ENCODE assay signal across 9 mouse cellular contexts in the genomic region with DNA sequence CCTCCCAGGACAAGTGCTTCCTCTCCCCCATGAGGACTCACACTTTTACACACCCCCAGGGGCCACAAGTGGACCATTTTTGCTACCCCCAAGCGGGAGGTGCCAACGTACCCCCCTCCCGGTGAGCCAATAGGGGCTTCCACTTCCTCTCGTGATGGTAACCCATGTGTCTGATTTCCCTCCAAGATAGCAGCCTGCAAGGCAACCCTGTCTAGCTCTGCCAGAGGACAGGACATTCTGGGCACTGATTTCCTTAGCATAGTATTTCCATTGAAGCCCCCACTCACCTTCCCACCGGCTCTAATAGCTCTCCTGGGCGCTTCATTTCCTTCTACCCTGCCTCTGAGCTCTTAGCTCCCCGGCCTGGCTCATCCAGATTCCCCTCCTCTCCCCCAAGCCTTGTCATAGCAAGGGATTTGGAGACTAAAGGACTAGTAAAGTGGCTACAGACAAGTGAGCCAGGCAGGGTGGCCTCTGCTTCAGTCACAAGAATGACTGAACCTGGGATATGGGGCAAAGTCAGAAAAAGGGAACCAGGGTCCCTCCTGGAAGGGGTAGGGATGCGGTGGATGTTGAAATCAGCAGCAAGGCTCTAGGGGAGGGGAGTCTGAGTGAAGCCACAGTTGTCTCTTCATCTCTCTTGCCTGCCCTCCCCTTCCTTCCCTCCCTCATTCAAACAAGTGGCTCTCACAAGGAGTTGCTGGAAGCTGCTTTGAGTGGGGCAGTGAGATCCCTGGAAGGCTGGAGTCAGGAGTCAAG. TPM values are rescaled to one million over a fixed set of nuclear protein-coding genes. Genes with fewer than 3 reads are reported as not detected.
DNase-seq lines count a peak whose midpoint lies in the region; ATAC-seq and TF ChIP-seq lines count a peak whose summit lies in the region.
"Had no signal": no experiment of that assay in that cellular context is flagged by ENCODE, and none has a peak within 500 bp of the region (broad histone marks: within the 10 kb centered on the region; RNA-seq: fewer than 3 reads in every experiment).

No protein-coding gene starts in this region.

- no peak overlapping the region for H3K9ac ChIP-seq in stomach, embryonic 14.5 days (replicated peaks; ENCODE audit: low read depth, low read length)
- H3K9ac ChIP-seq in stomach, postnatal 0 days (ENCODE audit: low read length): no peak overlapping the region
- peak overlapping the region; percentile 78 for H3K9ac ChIP-seq in hindbrain, embryonic 13.5 days

- H3K27ac ChIP-seq in stomach, embryonic 14.5 days (ENCODE audit: low read length): no peak overlapping the region
- H3K27ac ChIP-seq in stomach, postnatal 0 days (replicated peaks): no peak overlapping the region
- H3K27ac ChIP-seq in hindbrain, embryonic 13.5 days: peak overlapping the region; percentile 93
- H3K27ac ChIP-seq in cerebellum, adult 2 months (ENCODE audit: insufficient read depth, low read length): no peak overlapping the region

- 15% methylated on average over 8 of the region's 8 CpGs for WGBS in stomach, embryonic 14.5 days
- 25% methylated on average over 8 of the region's 8 CpGs for WGBS in stomach, postnatal 0 days
- 3% methylated on average over 8 of the region's 8 CpGs for WGBS in hindbrain, embryonic 13.5 days
- 54% methylated on average over 8 of the region's 8 CpGs for WGBS in cerebellum, adult 2 months

- no peak for TF ChIP-seq EP300 in stomach, postnatal 0 days (optimal IDR thresholded peaks at IDR 0.05)

- no peak overlapping the region for H3K4me3 ChIP-seq in stomach, embryonic 14.5 days (ENCODE audit: low read depth, low read length)
- no peak overlapping the region; the same call in 1 of the 2 replicates for H3K4me3 ChIP-seq in stomach, postnatal 0 days (ENCODE audit: low read depth, low read length)
- peak overlapping the region; percentile 41 for H3K4me3 ChIP-seq in hindbrain, embryonic 13.5 days
- peak overlapping the region; percentile 87 for H3K4me3 ChIP-seq in megakaryocyte, embryonic 14.5 days (replicated peaks)
- no peak overlapping the region for H3K4me3 ChIP-seq in cerebellum, adult 2 months (replicated peaks; ENCODE audit: insufficient read depth, low read depth, low read length)

- H3K36me3 ChIP-seq in stomach, embryonic 14.5 days (ENCODE audit: control insufficient read depth, insufficient read depth, low read length): no peaks in the 10 kb centered on the region
- H3K36me3 ChIP-seq in stomach, postnatal 0 days (ENCODE audit: control insufficient read depth, insufficient read depth, low read length): no peaks in the 10 kb centered on the region
- H3K36me3 ChIP-seq in hindbrain, embryonic 13.5 days: no peaks in the 10 kb centered on the region
- H3K36me3 ChIP-seq in megakaryocyte, embryonic 14.5 days (replicated peaks; ENCODE audit: low read length): no peaks in the 10 kb centered on the region

- peaks cover 33% of the 10 kb centered on the region for H3K27me3 ChIP-seq in stomach, embryonic 14.5 days (ENCODE audit: control insufficient read depth, insufficient read depth, low read length)
- peaks cover 7% of the 10 kb centered on the region; the same call in 1 of the 2 replicates for H3K27me3 ChIP-seq in stomach, postnatal 0 days (ENCODE audit: control insufficient read depth, insufficient read depth, low read length)
- peaks cover 62% of the 10 kb centered on the region for H3K27me3 ChIP-seq in hindbrain, embryonic 13.5 days
- H3K27me3 ChIP-seq in megakaryocyte, embryonic 14.5 days (replicated peaks): peaks cover 92% of the 10 kb centered on the region
- H3K27me3 ChIP-seq in cerebellum, adult 2 months (ENCODE audit: control insufficient read depth, insufficient read depth, low read length): no peaks in the 10 kb centered on the region; the same call in 1 of the 2 replicates

- ATAC-seq in stomach, embryonic 14.5 days (ENCODE audit: insufficient number of reproducible peaks, insufficient read depth, low FRiP score, low read depth): no peak
- no peak for ATAC-seq in stomach, postnatal 0 days (ENCODE audit: low FRiP score, low TSS enrichment)
- ATAC-seq in hindbrain, embryonic 13.5 days (ENCODE audit: low FRiP score): no peak
- ATAC-seq in inflammation-experienced regulatory T-cells, adult 6 months: no peak

- DNase-seq in stomach, postnatal 0 days (ENCODE audit: low spot score): no peak
- no peak for DNase-seq in adrenal gland, adult 8-10 months
- DNase-seq in cerebellum, adult 2 months: no peak
- DNase-seq: cerebellum, adult 8-10 months; lung, postnatal 36 days had no signal

- H3K4me2 ChIP-seq in stomach, embryonic 14.5 days (replicated peaks; ENCODE audit: low read depth, low read length): peak overlapping the region; percentile 46; the same call in 1 of the 2 replicates
- H3K4me2 ChIP-seq in stomach, postnatal 0 days (replicated peaks; ENCODE audit: low read depth): no peak overlapping the region
- H3K4me2 ChIP-seq in hindbrain, embryonic 13.5 days: peak overlapping the region; percentile 71

- no peak for TF ChIP-seq CTCF in stomach, postnatal 0 days (IDR thresholded peaks at IDR 0.05; ENCODE audit: low read depth)
- TF ChIP-seq CTCF in cerebellum, adult 2 months (IDR thresholded peaks at IDR 0.05; ENCODE audit: borderline replicate concordance, insufficient read depth, low read depth, low read length): no peak

- peaks cover 47% of the 10 kb centered on the region for H3K4me1 ChIP-seq in stomach, embryonic 14.5 days (ENCODE audit: control insufficient read depth, insufficient read depth, low read length)
- H3K4me1 ChIP-seq in stomach, postnatal 0 days (replicated peaks; ENCODE audit: control insufficient read depth, insufficient read depth): 0 out of 2 replicates have a peak, but pooled peaks cover 7% of the 10 kb centered on the region
- H3K4me1 ChIP-seq in hindbrain, embryonic 13.5 days (replicated peaks): peaks cover 99% of the 10 kb centered on the region
- peaks cover 87% of the 10 kb centered on the region for H3K4me1 ChIP-seq in megakaryocyte, embryonic 14.5 days
- peaks cover 22% of the 10 kb centered on the region for H3K4me1 ChIP-seq in cerebellum, adult 2 months (ENCODE audit: control insufficient read depth, insufficient read depth, low read length)

- no peaks in the 10 kb centered on the region for H3K9me3 ChIP-seq in stomach, embryonic 14.5 days (ENCODE audit: control insufficient read depth, low read depth, low read length)
- H3K9me3 ChIP-seq in stomach, postnatal 0 days (ENCODE audit: control insufficient read depth, low read length): no peaks in the 10 kb centered on the region
- no peaks in the 10 kb centered on the region for H3K9me3 ChIP-seq in hindbrain, embryonic 13.5 days
- H3K9me3 ChIP-seq in megakaryocyte, embryonic 14.5 days: no peaks in the 10 kb centered on the region

- no peak for TF ChIP-seq POLR2A in cerebellum, adult 2 months (IDR thresholded peaks at IDR 0.05; ENCODE audit: borderline replicate concordance, insufficient read depth, low read length)

RNA-seq across cellular contexts. Expression of gene Asic4, which starts 0.7 kb away (rescaled TPM):
- 0.16 and 0.25 TPM in 2 replicates for polyA plus RNA-seq in stomach, embryonic 14.5 days (2014; fragmentation: Nextera tagmentation; extraction: Ambion mirVana)
- 0.55 and 0.63 TPM in 2 replicates for polyA plus RNA-seq in stomach, postnatal 0 days (2015; fragmentation: Nextera tagmentation; extraction: Ambion mirVana)
- 25.9 and 29.3 TPM in 2 replicates for polyA plus RNA-seq in hindbrain, embryonic 13.5 days (2015; fragmentation: Nextera tagmentation; extraction: Ambion mirVana)
- polyA plus RNA-seq in megakaryocyte, embryonic 14.5 days (2012; ENCODE audit: insufficient read depth, low replicate concordance): 0.13 TPM in 1 of 2 replicates, not detected in the other
- not detected for polyA plus RNA-seq in inflammation-experienced regulatory T-cells, adult 6 months (2017; shearing (Covaris generic))
- total RNA-seq in adrenal gland, adult 8-10 months (2022): 10 to 100 TPM in 2 of 4 experiments, 1 to 10 TPM in 2; 4.9 to 11.1 (median 8.4) TPM
- polyA plus RNA-seq in cerebellum, adult 2 months (2012; rRNA removed): 2.1 and 2.8 TPM in 2 replicates

RNA-seq across cellular contexts. Expression of gene Gmppa, which starts 13.8 kb away (rescaled TPM):
- 75.2 and 84.5 TPM in 2 replicates for polyA plus RNA-seq in stomach, embryonic 14.5 days (2014; fragmentation: Nextera tagmentation; extraction: Ambion mirVana)
- 85.2 and 98.6 TPM in 2 replicates for polyA plus RNA-seq in stomach, postnatal 0 days (2015; fragmentation: Nextera tagmentation; extraction: Ambion mirVana)
- polyA plus RNA-seq in hindbrain, embryonic 13.5 days (2015; fragmentation: Nextera tagmentation; extraction: Ambion mirVana): 84.0 and 84.4 TPM in 2 replicates
- 234 and 693 TPM in 2 replicates for polyA plus RNA-seq in megakaryocyte, embryonic 14.5 days (2012; ENCODE audit: insufficient read depth, low replicate concordance)
- polyA plus RNA-seq in inflammation-experienced regulatory T-cells, adult 6 months (2017; shearing (Covaris generic)): 10 to 100 TPM; 44.2 to 67.2 (median 62.7) TPM
- 100 to 1,000 TPM in 1 of 4 experiments, 10 to 100 TPM in 3; 56.5 to 103 (median 92.0) TPM for total RNA-seq in adrenal gland, adult 8-10 months (2022)
- polyA plus RNA-seq in cerebellum, adult 2 months (2012; rRNA removed): 155 and 187 TPM in 2 replicates

RNA-seq across cellular contexts. Expression of gene Chpf, which starts 29.6 kb away (rescaled TPM):
- 38.4 and 41.0 TPM in 2 replicates for polyA plus RNA-seq in stomach, embryonic 14.5 days (2014; fragmentation: Nextera tagmentation; extraction: Ambion mirVana)
- 24.6 and 25.2 TPM in 2 replicates for polyA plus RNA-seq in stomach, postnatal 0 days (2015; fragmentation: Nextera tagmentation; extraction: Ambion mirVana)
- 32.4 and 33.8 TPM in 2 replicates for polyA plus RNA-seq in hindbrain, embryonic 13.5 days (2015; fragmentation: Nextera tagmentation; extraction: Ambion mirVana)
- polyA plus RNA-seq in megakaryocyte, embryonic 14.5 days (2012; ENCODE audit: insufficient read depth, low replicate concordance): 9.2 and 30.3 TPM in 2 replicates
- 1 to 10 TPM; 5.5 to 6.9 (median 5.6) TPM for polyA plus RNA-seq in inflammation-experienced regulatory T-cells, adult 6 months (2017; shearing (Covaris generic))
- 10 to 100 TPM; 56.6 to 72.7 (median 67.0) TPM for total RNA-seq in adrenal gland, adult 8-10 months (2022)
- polyA plus RNA-seq in cerebellum, adult 2 months (2012; rRNA removed): 88.3 and 92.6 TPM in 2 replicates

RNA-seq across cellular contexts. Expression of gene Tmem198, which starts 29.8 kb away (rescaled TPM):
- polyA plus RNA-seq in stomach, embryonic 14.5 days (2014; fragmentation: Nextera tagmentation; extraction: Ambion mirVana): 1.6 and 1.7 TPM in 2 replicates
- 1.4 and 1.7 TPM in 2 replicates for polyA plus RNA-seq in stomach, postnatal 0 days (2015; fragmentation: Nextera tagmentation; extraction: Ambion mirVana)
- 43.7 and 45.0 TPM in 2 replicates for polyA plus RNA-seq in hindbrain, embryonic 13.5 days (2015; fragmentation: Nextera tagmentation; extraction: Ambion mirVana)
- polyA plus RNA-seq in megakaryocyte, embryonic 14.5 days (2012; ENCODE audit: insufficient read depth, low replicate concordance): 1.7 TPM in 1 of 2 replicates, not detected in the other
- under 1 TPM in 1 of 3 experiments, not detected in 2; 0.24 TPM for polyA plus RNA-seq in inflammation-experienced regulatory T-cells, adult 6 months (2017; shearing (Covaris generic))
- 1 to 10 TPM; 2.5 to 5.8 (median 3.0) TPM for total RNA-seq in adrenal gland, adult 8-10 months (2022)
- polyA plus RNA-seq in cerebellum, adult 2 months (2012; rRNA removed): 41.3 and 46.6 TPM in 2 replicates

RNA-seq across cellular contexts. Expression of gene Obsl1, which starts 56.7 kb away (rescaled TPM):
- 77.0 and 79.0 TPM in 2 replicates for polyA plus RNA-seq in stomach, embryonic 14.5 days (2014; fragmentation: Nextera tagmentation; extraction: Ambion mirVana)
- 17.9 and 21.2 TPM in 2 replicates for polyA plus RNA-seq in stomach, postnatal 0 days (2015; fragmentation: Nextera tagmentation; extraction: Ambion mirVana)
- polyA plus RNA-seq in hindbrain, embryonic 13.5 days (2015; fragmentation: Nextera tagmentation; extraction: Ambion mirVana): 21.0 and 22.8 TPM in 2 replicates
- 8.6 and 12.9 TPM in 2 replicates for polyA plus RNA-seq in megakaryocyte, embryonic 14.5 days (2012; ENCODE audit: insufficient read depth, low replicate concordance)
- not detected for polyA plus RNA-seq in inflammation-experienced regulatory T-cells, adult 6 months (2017; shearing (Covaris generic))
- 100 to 1,000 TPM in 1 of 4 experiments, 10 to 100 TPM in 3; 71.0 to 109 (median 87.5) TPM for total RNA-seq in adrenal gland, adult 8-10 months (2022)
- polyA plus RNA-seq in cerebellum, adult 2 months (2012; rRNA removed): 41.1 and 44.0 TPM in 2 replicates

Comparison
In these comparisons a context has a peak if more than half of its experiments do, and no peak if none do; other contexts are left out.
1. H3K4me3 ChIP-seq: peak in hindbrain, embryonic 13.5 days (single experiment) and megakaryocyte, embryonic 14.5 days (single experiment); none in stomach, embryonic 14.5 days (single experiment), stomach, postnatal 0 days (single experiment) and cerebellum, adult 2 months (single experiment).